Mouse (Mus musculus) liver, embryonic 14.5 days (tissue): ENCODE results near the gene Hspb9. TPM values are rescaled to one million over a fixed set of nuclear protein-coding genes. Genes with fewer than 3 reads are reported as not detected.

Experiments used
- ATAC-seq: fragments of 200-750 bp; cut with Nextera tagmentation; 2 replicates; pipeline ENCODE4 v1.8.0; 2017; ENCODE audit warnings: moderate number of reproducible peaks, mild to moderate bottlenecking, moderate library complexity; ENCODE audit not compliant: insufficient read depth
- DNase-seq, 3 experiments: peaks; one replicate each; pipeline ENCODE4 v3.0.0-alpha.2; 2012 to 2013; ENCODE audit warnings: low read depth in 3 of 3, low spot score in 3 of 3
- H3K27ac ChIP-seq: fragments of 300-500 bp; sonication (generic); 2 replicates; pipeline ENCODE4 v1.5.1; 2014; ENCODE audit warnings: moderate library complexity, mild to moderate bottlenecking, control low read depth, inconsistent platforms
- H3K27me3 ChIP-seq: fragments of 300-500 bp; sonication (generic); 2 replicates; pipeline ENCODE4 v1.6.1; 2014; ENCODE audit warnings: mild to moderate bottlenecking, low read length, moderate library complexity; ENCODE audit not compliant: control insufficient read depth, insufficient read depth
- H3K36me3 ChIP-seq: fragments of 300-500 bp; sonication (generic); replicated peaks from 2 replicates; pipeline ENCODE4 v1.6.1; 2014; ENCODE audit warnings: low read depth; ENCODE audit not compliant: control insufficient read depth, insufficient read depth
- H3K4me1 ChIP-seq, 2 experiments: fragments of 200-500 bp in 1 of 2; fragments of 300-500 bp in 1 of 2; sonication (generic) in 1 of 2; replicated peaks; 2 replicates each; pipeline ENCODE4 v1.6.1; 2012 to 2014; ENCODE audit warnings: antibody characterized with exemption in 1 of 2, inconsistent platforms in 1 of 2, low read length in 1 of 2; ENCODE audit not compliant: control insufficient read depth in 2 of 2, insufficient read depth in 2 of 2
- H3K4me2 ChIP-seq: fragments of 300-500 bp; sonication (generic); 2 replicates; pipeline ENCODE4 v1.6.1; 2014; ENCODE audit warnings: low read depth, mild to moderate bottlenecking, control low read depth, moderate library complexity
- H3K4me3 ChIP-seq, 2 experiments: fragments of 200-500 bp in 1 of 2; fragments of 300-500 bp in 1 of 2; sonication (generic) in 1 of 2; 2 replicates each; pipeline ENCODE4 v1.5.1; 2012 to 2014; ENCODE audit warnings: low read depth in 2 of 2, low read length in 2 of 2, mild to moderate bottlenecking in 2 of 2, control low read depth in 1 of 2, inconsistent platforms in 1 of 2, moderate library complexity in 1 of 2; ENCODE audit not compliant: insufficient read depth in 1 of 2
- H3K9ac ChIP-seq: fragments of 300-500 bp; sonication (generic); replicated peaks from 2 replicates; pipeline ENCODE4 v1.6.1; 2014; ENCODE audit warnings: mild to moderate bottlenecking, control low read depth, moderate library complexity
- H3K9me3 ChIP-seq: fragments of 300-500 bp; sonication (generic); 2 replicates; pipeline ENCODE4 v1.6.1; 2016; ENCODE audit warnings: low read length, mixed read lengths; ENCODE audit not compliant: control insufficient read depth
- CTCF ChIP-seq: IDR thresholded peaks from 2 replicates; pipeline ENCODE4 v1.5.1; 2016; ENCODE audit warnings: antibody characterized with exemption, low read depth, control low read depth
- EP300 ChIP-seq: IDR thresholded peaks from 2 replicates; pipeline ENCODE4 v1.6.1; 2016; ENCODE audit warnings: antibody characterized with exemption, low read depth
- WGBS: fragments of 180-500 bp; shearing (Covaris S2); extraction: QIAGEN DNeasy Blood & Tissue Kit; methylation state at CpG from one replicate; pipeline ENCODE4 v1.1.7; 2014; ENCODE audit not compliant: insufficient replicate concordance; 5-methylcytosine and 5-hydroxymethylcytosine counted together
- polyA plus RNA-seq, 2 experiments: library from polyadenylated mRNA; depleted of rRNA in 1 of 2; stranded (reverse) in 1 of 2; unstranded in 1 of 2; fragments of >200 nt; fragmentation: Nextera tagmentation in 1 of 2; extraction: Ambion mirVana in 1 of 2; gene quantifications; 2 replicates each; pipeline versions ENCODE4 v1.2.1 to v1.2.3; 2012 to 2014

The Hspb9 gene
- polyA plus RNA-seq, 2 experiments: 0.14 TPM; not detected in 1

DNA sequence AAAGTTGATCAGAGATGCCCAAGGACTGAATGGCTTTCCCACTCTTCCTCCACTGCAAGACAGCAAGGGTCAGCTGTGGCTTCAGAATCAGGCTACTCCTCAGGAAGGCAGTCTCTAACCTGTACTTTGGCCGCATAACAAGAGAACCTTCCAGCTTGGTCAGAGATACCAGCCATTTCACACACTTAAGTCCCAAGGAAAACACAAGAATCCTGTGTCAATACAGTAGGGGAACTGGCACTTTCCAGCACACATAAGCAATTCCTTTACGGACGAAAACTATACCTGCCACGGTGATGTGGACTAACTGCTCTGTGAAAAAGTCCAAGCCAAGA, 23.1 kb downstream of the Hspb9 start:
- H3K9me3 ChIP-seq: no peaks in the 10 kb centered on the region
- H3K27ac ChIP-seq: peak overlapping the region; percentile 79
- peaks cover 21% of the 10 kb centered on the region for H3K36me3 ChIP-seq
- H3K4me1 ChIP-seq: peaks cover 22 to 34% of the 10 kb centered on the region in 2 experiments
- no peaks in the 10 kb centered on the region for H3K27me3 ChIP-seq
- peak overlapping the region; percentile 100 for H3K9ac ChIP-seq
- H3K4me2 ChIP-seq: peak overlapping the region; percentile 96
- DNase-seq (no peak), ATAC-seq (no peak)
- TF ChIP-seq EP300: no peak
- no peak for TF ChIP-seq CTCF
- 30% methylated on average over 4 of the region's 4 CpGs for WGBS
- H3K4me3 ChIP-seq: peak overlapping the region; percentile 87 to 100

DNA sequence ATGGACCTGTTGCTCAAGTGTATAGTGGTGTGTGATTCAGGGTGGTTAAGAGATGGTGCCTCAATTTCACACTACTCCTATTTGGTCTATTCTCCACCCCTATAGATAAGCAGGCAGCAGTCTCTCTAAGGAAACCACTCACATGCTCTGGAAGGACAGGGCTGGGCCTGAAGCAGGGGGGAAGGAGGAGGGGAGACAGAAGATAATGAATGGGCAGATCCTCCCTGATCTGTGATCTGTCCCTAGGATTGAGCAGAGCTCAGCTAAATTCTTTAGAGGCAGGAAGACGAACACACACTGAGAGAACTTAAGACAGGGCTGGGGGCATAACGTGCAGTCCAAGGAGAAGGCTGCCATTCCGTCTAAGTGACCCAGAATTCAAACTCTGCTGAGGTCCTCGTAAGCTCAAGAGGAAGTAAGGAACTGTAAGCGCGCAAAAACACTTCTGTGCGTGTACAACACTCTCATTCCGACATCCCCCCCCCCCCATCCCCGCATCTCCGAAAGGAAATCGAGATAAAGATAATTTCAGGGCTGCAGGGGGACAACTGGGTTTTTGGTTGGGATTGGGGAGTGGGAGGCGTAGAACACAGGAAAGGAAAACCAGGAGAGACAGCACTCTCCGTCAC, 23.6 kb downstream of the Hspb9 start:
- DNase-seq (peak; percentile 75 to 77 (median 75)), ATAC-seq (peak; percentile 57)
- H3K4me3 ChIP-seq: peak overlapping the region; percentile 87 to 100
- peaks cover 22 to 32% of the 10 kb centered on the region in 2 experiments for H3K4me1 ChIP-seq
- peak overlapping the region; percentile 79 for H3K27ac ChIP-seq
- under 1% methylated on average over 13 of the region's 13 CpGs for WGBS
- H3K9me3 ChIP-seq: no peaks in the 10 kb centered on the region
- H3K36me3 ChIP-seq: peaks cover 17% of the 10 kb centered on the region
- H3K27me3 ChIP-seq: no peaks in the 10 kb centered on the region
- peak overlapping the region; percentile 96 for H3K4me2 ChIP-seq
- H3K9ac ChIP-seq: peak overlapping the region; percentile 100
- TF ChIP-seq EP300 (peak; percentile 46; the same call in 1 of the 2 replicates), CTCF (no peak)

DNA sequence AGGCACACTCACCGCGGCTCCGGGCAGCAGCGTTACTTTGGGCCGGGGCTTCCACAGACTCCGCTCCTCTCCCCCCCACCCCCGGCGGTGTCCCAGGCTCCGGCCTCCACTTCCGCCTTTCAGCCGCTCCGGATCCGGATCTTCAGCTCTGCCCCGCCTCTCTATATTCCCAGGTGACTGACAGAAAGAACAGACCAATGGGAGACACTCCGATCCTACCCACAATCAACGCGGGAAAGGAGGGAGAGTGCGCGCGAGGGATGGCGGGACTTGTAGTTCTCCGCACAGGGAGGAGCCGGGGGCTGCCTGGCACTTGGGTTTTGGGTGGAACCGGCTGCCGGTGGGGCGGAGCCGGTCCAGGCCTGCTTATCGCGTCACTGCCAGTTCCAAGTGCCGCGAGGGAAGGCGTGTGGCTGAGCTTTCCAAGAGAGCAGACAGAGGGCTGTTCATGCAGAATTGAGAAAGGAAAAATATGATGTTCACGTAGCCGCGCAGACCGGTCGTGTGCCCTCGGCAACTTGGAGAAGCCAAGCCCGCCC, 24.5 kb downstream of the Hspb9 start, which contains the start of gene Rab5c:
Rab5c (minus strand) TSS at position 150 of the 539 bp plus-strand sequence.
- peaks cover 22 to 32% of the 10 kb centered on the region in 2 experiments for H3K4me1 ChIP-seq
- H3K27ac ChIP-seq: peak within 1 kb of the TSS; percentile 79
- peak within 1 kb of the TSS; percentile 96 for H3K4me2 ChIP-seq
- H3K9me3 ChIP-seq: no peaks in the 10 kb centered on the region
- DNase-seq (peak; percentile 100), ATAC-seq (peak; percentile 96)
- peak within 1 kb of the TSS; percentile 87 to 100 for H3K4me3 ChIP-seq
- H3K27me3 ChIP-seq: no peaks in the 10 kb centered on the region
- TF ChIP-seq EP300: peak; percentile 70
- TF ChIP-seq CTCF: peak; percentile 35
- H3K9ac ChIP-seq: peak within 1 kb of the TSS; percentile 100
- under 1% methylated on average over 39 of the region's 39 CpGs for WGBS
- peaks cover 11% of the 10 kb centered on the region for H3K36me3 ChIP-seq

DNA sequence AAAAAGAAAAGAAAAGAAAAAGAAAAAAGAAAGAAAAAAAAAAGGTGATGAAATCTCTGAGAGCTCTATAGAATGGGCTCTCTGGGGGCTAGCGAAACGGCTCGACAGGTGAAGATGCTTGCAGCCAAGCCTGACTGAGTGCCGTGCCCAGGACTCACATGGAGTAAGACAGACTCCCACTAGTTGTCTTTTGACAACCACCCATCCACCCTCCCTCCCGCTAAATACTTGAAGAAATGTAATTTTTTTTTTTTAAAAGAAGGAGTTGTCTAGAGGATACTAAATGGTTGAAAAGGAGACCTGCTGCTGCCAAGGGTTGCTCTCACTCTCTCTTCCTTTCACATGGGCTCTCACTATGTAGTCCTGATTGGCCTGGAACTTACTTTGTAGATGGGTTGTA, 25.1 kb downstream of the Hspb9 start:
- peaks cover 5% of the 10 kb centered on the region for H3K36me3 ChIP-seq
- 29% methylated on average over 5 of the region's 5 CpGs for WGBS
- TF ChIP-seq CTCF (no peak), EP300 (no peak)
- peaks cover 22 to 32% of the 10 kb centered on the region in 2 experiments for H3K4me1 ChIP-seq
- H3K27ac ChIP-seq: peak overlapping the region; percentile 56
- H3K27me3 ChIP-seq: no peaks in the 10 kb centered on the region
- H3K9me3 ChIP-seq: no peaks in the 10 kb centered on the region
- ATAC-seq (no peak), DNase-seq (no peak)
- H3K9ac ChIP-seq: peak overlapping the region; percentile 55
- H3K4me3 ChIP-seq: peak overlapping the region; percentile 25 to 100; a peak in 3 of 4 replicates
- H3K4me2 ChIP-seq: peak overlapping the region; percentile 63

DNA sequence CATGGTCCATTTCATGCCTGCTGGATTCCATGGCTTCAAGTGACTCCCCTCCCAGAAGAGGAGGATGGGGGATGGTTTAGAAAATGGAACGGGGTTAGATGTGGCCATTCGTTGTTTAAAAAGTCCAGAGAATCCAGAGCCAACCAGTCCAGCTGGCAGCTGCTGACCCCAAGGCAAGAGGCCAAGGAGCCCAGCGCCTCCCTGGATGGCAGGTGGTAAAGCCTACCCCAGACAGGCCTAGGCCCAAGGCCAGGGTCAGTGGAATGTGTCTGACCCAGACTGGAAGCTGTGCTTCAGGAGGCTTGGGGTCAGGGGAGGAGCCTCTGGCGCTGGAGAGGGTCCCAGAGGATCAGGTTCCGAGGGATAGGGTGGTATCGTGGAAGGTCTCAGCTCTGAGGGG, 27.7 kb downstream of the Hspb9 start:
- H3K27me3 ChIP-seq: no peaks in the 10 kb centered on the region
- H3K4me3 ChIP-seq: no peak overlapping the region
- peaks cover 13 to 15% of the 10 kb centered on the region in 2 experiments for H3K4me1 ChIP-seq
- H3K9ac ChIP-seq: no peak overlapping the region
- 68% methylated on average over 6 of the region's 6 CpGs for WGBS
- no peaks in the 10 kb centered on the region for H3K9me3 ChIP-seq
- H3K27ac ChIP-seq: no peak overlapping the region
- ATAC-seq (no peak), DNase-seq (no peak)
- TF ChIP-seq CTCF (no peak), EP300 (no peak)
- H3K4me2 ChIP-seq: no peak overlapping the region
- no peaks in the 10 kb centered on the region for H3K36me3 ChIP-seq
